Mouse (Mus musculus) gastrocnemius, postnatal 25 days (tissue): ENCODE results near the gene Ciao2a. TPM values are rescaled to one million over a fixed set of nuclear protein-coding genes. Genes with fewer than 3 reads are reported as not detected.
A peak's percentile ranks its signal among the peaks of the same experiment; 100 is the strongest.

ENCODE experiments used
- DNase-seq: peaks from one replicate; pipeline ENCODE4 v3.0.0; 2022
- long read RNA-seq, 2 experiments: library from polyadenylated mRNA; stranded (forward); transcript quantifications; one replicate each; pipeline ENCODE4 v2.0.0; 2021
- total RNA-seq, 2 experiments: library from RNA; stranded (reverse); gene quantifications; 1 replicate in 1 of 2; 2 replicates in 1 of 2; pipeline ENCODE4 v1.2.3; 2021

The Ciao2a gene
- 10 to 100 TPM; 42.1 to 47.7 TPM for total RNA-seq
- long read RNA-seq, experiment 1, transcript Ciao2a-201 (5 exons, 1,240 nt): major isoform, 64 of 69 reads
- long read RNA-seq, experiment 1, partial matches to known transcripts: 2 of 69 reads
- long read RNA-seq, experiment 1, other reads (novel, unspliced or antisense): 3 of 69 reads
- long read RNA-seq, experiment 2, transcript Ciao2a-201 (5 exons, 1,240 nt): major isoform, 59 of 62 reads
- long read RNA-seq, experiment 2, partial matches to known transcripts: 1 of 62 reads
- long read RNA-seq, experiment 2, other reads (novel, unspliced or antisense): 2 of 62 reads

GRCm38 (mm10) chr9:66126456-66127192 is at the start of gene Ciao2a, which contains the start of gene Snx1:
TSS of gene Ciao2a (plus strand) at chr9:66126611.
TSS of gene Snx1 (minus strand) at chr9:66126587.
- DNase-seq: peak; percentile 92

GRCm38 (mm10) chr9:66078072-66078471 is 48.3 kb upstream of the Ciao2a start:
- DNase-seq: no peak

GRCm38 (mm10) chr9:66078493-66078892 is 47.9 kb upstream of the Ciao2a start:
- no peak for DNase-seq

GRCm38 (mm10) chr9:66080804-66081459 is 45.5 kb upstream of the Ciao2a start:
- no peak for DNase-seq

GRCm38 (mm10) chr9:66081999-66082398 is 44.4 kb upstream of the Ciao2a start:
- DNase-seq: no peak

GRCm38 (mm10) chr9:66084171-66084570 is 42.2 kb upstream of the Ciao2a start:
- DNase-seq: no peak

GRCm38 (mm10) chr9:66087062-66087461 is 39.3 kb upstream of the Ciao2a start:
- DNase-seq: no peak

GRCm38 (mm10) chr9:66088411-66088810 is 38.0 kb upstream of the Ciao2a start:
- no peak for DNase-seq

- DNase-seq: no peak
Observed at GRCm38 (mm10) chr9:66090593-66091244, 35.7 kb upstream of the Ciao2a start.

GRCm38 (mm10) chr9:66091327-66092231 is 34.8 kb upstream of the Ciao2a start:
- no peak for DNase-seq

- DNase-seq: no peak
Observed at GRCm38 (mm10) chr9:66092664-66093063, 33.7 kb upstream of the Ciao2a start.

GRCm38 (mm10) chr9:66101577-66101976 is 24.8 kb upstream of the Ciao2a start:
- no peak for DNase-seq

GRCm38 (mm10) chr9:66102668-66103067 is 23.7 kb upstream of the Ciao2a start:
- no peak for DNase-seq

- DNase-seq: no peak
Observed at GRCm38 (mm10) chr9:66104601-66105000, 21.8 kb upstream of the Ciao2a start.

GRCm38 (mm10) chr9:66105168-66105567 is 21.2 kb upstream of the Ciao2a start:
- no peak for DNase-seq

GRCm38 (mm10) chr9:66109574-66109973 is 16.8 kb upstream of the Ciao2a start:
- no peak for DNase-seq

- no peak for DNase-seq
Observed at GRCm38 (mm10) chr9:66110126-66110525, 16.3 kb upstream of the Ciao2a start.

GRCm38 (mm10) chr9:66110611-66111379 is 15.6 kb upstream of the Ciao2a start:
- no peak for DNase-seq

- DNase-seq: no peak
Observed at GRCm38 (mm10) chr9:66114341-66114740, 12.1 kb upstream of the Ciao2a start.

- peak; percentile 53 for DNase-seq
Observed at GRCm38 (mm10) chr9:66116890-66117289, 9.5 kb upstream of the Ciao2a start.

GRCm38 (mm10) chr9:66119498-66119897 is 6.9 kb upstream of the Ciao2a start:
- DNase-seq: no peak
